ENCODE assay signal across 12 mouse cellular contexts in the genomic region with DNA sequence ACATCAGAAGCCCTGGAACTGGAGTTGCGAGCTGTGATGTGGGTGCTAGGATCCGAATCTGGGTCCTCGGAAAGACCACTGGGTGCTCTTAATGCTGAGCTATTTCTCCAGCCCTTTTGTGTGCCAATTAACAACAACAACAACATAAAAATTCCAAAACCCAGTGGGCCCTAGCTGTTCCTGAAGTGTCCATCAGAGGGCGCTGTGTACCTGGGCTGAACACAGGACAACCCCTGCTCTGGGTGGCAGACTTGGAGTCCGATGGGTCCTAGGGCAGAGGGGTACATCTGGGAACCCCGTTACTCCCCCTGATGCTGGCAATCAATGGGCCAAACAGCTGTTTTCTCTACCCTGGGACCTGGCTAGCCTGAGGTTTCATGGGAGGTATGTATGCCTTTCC.
DNase-seq lines count a peak whose midpoint lies in the region; ATAC-seq lines count a peak whose summit lies in the region.
"Had no signal": no experiment of that assay in that cellular context is flagged by ENCODE, and none has a peak within 500 bp of the region (broad histone marks: within the 10 kb centered on the region; RNA-seq: fewer than 3 reads in every experiment).

No protein-coding gene starts in this region.

- 54% methylated on average over 6 of the region's 6 CpGs for WGBS in embryonic facial prominence, embryonic 12.5 days

- H3K9ac ChIP-seq in embryonic facial prominence, embryonic 12.5 days: no peak overlapping the region
- H3K9ac ChIP-seq: hindbrain, embryonic 14.5 days; liver, embryonic 13.5 days had no signal

- 0 out of 2 replicates have a peak overlapping the region, but pooled peaks have one; percentile 2 for H3K27ac ChIP-seq in embryonic facial prominence, embryonic 12.5 days
- H3K27ac ChIP-seq: hindbrain, embryonic 14.5 days; liver, embryonic 13.5 days had no signal

- DNase-seq in kidney, postnatal 4 days: peak; percentile 31 to 40
- DNase-seq in kidney, adult 18-20 months: no peak
- peak; percentile 38 for DNase-seq in 416B (ENCODE audit: low read depth)
- peak; percentile 32 to 42 for DNase-seq in B cell, adult 2 months
- DNase-seq in c-Kit-positive CD71-positive TER-119-positive erythroid progenitor cells, embryonic 14.5 days (ENCODE audit: low spot score): no peak
- DNase-seq: gastrocnemius, postnatal 10 days; liver, embryonic 13.5 days; midbrain, embryonic 14.5 days had no signal

- H3K4me1 ChIP-seq in embryonic facial prominence, embryonic 12.5 days: no peaks in the 10 kb centered on the region
- H3K4me1 ChIP-seq: liver, embryonic 13.5 days had no signal

- no peaks in the 10 kb centered on the region for H3K27me3 ChIP-seq in embryonic facial prominence, embryonic 12.5 days
- H3K27me3 ChIP-seq: liver, embryonic 13.5 days had no signal

- H3K36me3 ChIP-seq in embryonic facial prominence, embryonic 12.5 days: peaks cover 23% of the 10 kb centered on the region
- H3K36me3 ChIP-seq: liver, embryonic 13.5 days had no signal

- H3K4me2 ChIP-seq in embryonic facial prominence, embryonic 12.5 days (replicated peaks): no peak overlapping the region
- H3K4me2 ChIP-seq: hindbrain, embryonic 14.5 days; liver, embryonic 13.5 days had no signal

- no peak for ATAC-seq in embryonic facial prominence, embryonic 12.5 days (ENCODE audit: insufficient number of reproducible peaks, insufficient read depth, low FRiP score, low TSS enrichment)
- no peak for ATAC-seq in erythroblast, adult 5-6 weeks (replicated peaks; ENCODE audit: low FRiP score, poor library complexity, severe bottlenecking)

- no peak overlapping the region for H3K4me3 ChIP-seq in embryonic facial prominence, embryonic 12.5 days
- H3K4me3 ChIP-seq: erythroblast, embryonic 14.5 days; liver, embryonic 13.5 days had no signal

- no peaks in the 10 kb centered on the region for H3K9me3 ChIP-seq in embryonic facial prominence, embryonic 12.5 days
- H3K9me3 ChIP-seq: liver, embryonic 13.5 days had no signal

Comparison
In these comparisons a context has a peak if more than half of its experiments do, and no peak if none do; other contexts are left out.
1. DNase-seq: peak in kidney, postnatal 4 days (2 of 2), 416B (single experiment) and B cell, adult 2 months (2 of 2); none in kidney, adult 18-20 months (single experiment) and c-Kit-positive CD71-positive TER-119-positive erythroid progenitor cells, embryonic 14.5 days (single experiment).